Mouse (Mus musculus) ES-E14 (cell line): ENCODE measurements at regions not wholly inside any gene's neighbourhood (a gene's known extent, or its start where the extent isn't known, plus 50 kb on each side); places are given as distances from the start of the nearest gene placed in this dataset.

ENCODE experiments used
- DNase-seq: peaks from one replicate; pipeline ENCODE4 v3.0.0-alpha.2; 2013; ENCODE audit warnings: low read depth, low spot score
- H3K27ac ChIP-seq: 2 replicates; pipeline ENCODE4 v1.5.1; 2012; ENCODE audit warnings: low read depth, mild to moderate bottlenecking, low read length, moderate library complexity, mixed read lengths; ENCODE audit not compliant: poor library complexity, insufficient read depth, severe bottlenecking
- H3K36me3 ChIP-seq: 2 replicates; pipeline ENCODE4 v1.6.1; 2012; ENCODE audit warnings: mild to moderate bottlenecking, low read length, moderate library complexity, mixed read lengths; ENCODE audit not compliant: control insufficient read depth, poor library complexity, insufficient read depth, severe bottlenecking
- H3K4me1 ChIP-seq, 2 experiments: fragments of 150-350 bp in 1 of 2; sonication (generic) in 1 of 2; 2 replicates each; pipeline ENCODE4 v1.6.1; 2012; ENCODE audit warnings: low read length in 2 of 2, mild to moderate bottlenecking in 1 of 2, mixed read lengths in 1 of 2; ENCODE audit not compliant: control insufficient read depth in 2 of 2, insufficient read depth in 2 of 2, poor library complexity in 1 of 2
- H3K4me3 ChIP-seq, 2 experiments: fragments of 150-350 bp in 1 of 2; sonication (generic) in 1 of 2; 2 replicates each; pipeline ENCODE4 v1.5.1; 2012; ENCODE audit warnings: low read length in 2 of 2, low read depth in 1 of 2, mild to moderate bottlenecking in 1 of 2, mixed read lengths in 1 of 2; ENCODE audit not compliant: insufficient read depth in 1 of 2, poor library complexity in 1 of 2, severe bottlenecking in 1 of 2
- H3K9ac ChIP-seq: 2 replicates; pipeline ENCODE4 v1.6.1; 2012; ENCODE audit warnings: low read depth, mild to moderate bottlenecking, low read length, mixed read lengths; ENCODE audit not compliant: poor library complexity, insufficient read depth, severe bottlenecking
- H3K9me3 ChIP-seq: fragments of 150-350 bp; sonication (generic); 2 replicates; pipeline ENCODE4 v1.6.1; 2012; ENCODE audit warnings: low read depth, mild to moderate bottlenecking, low read length; ENCODE audit not compliant: control insufficient read depth, insufficient read depth
- CHD2 ChIP-seq: IDR thresholded peaks from 2 replicates; pipeline ENCODE4 v1.6.1; 2014; ENCODE audit warnings: mild to moderate bottlenecking, low read depth, low read length, inconsistent platforms
- HCFC1 ChIP-seq: IDR thresholded peaks from 2 replicates; pipeline ENCODE4 v1.6.1; 2012; ENCODE audit warnings: low read length, inconsistent platforms, borderline replicate concordance; ENCODE audit not compliant: insufficient read depth
- MAFK ChIP-seq: IDR thresholded peaks from 2 replicates; pipeline ENCODE4 v1.6.1; 2014; ENCODE audit warnings: mild to moderate bottlenecking, low read depth, low read length, inconsistent platforms; ENCODE audit not compliant: insufficient read depth
- ZC3H11A ChIP-seq: IDR thresholded peaks from 2 replicates; pipeline ENCODE4 v1.6.1; 2012; ENCODE audit warnings: low read depth, mild to moderate bottlenecking, inconsistent platforms, low read length, borderline replicate concordance
- ZNF384 ChIP-seq: IDR thresholded peaks from 2 replicates; pipeline ENCODE4 v1.6.1; 2012; ENCODE audit warnings: low read depth, low read length, inconsistent platforms
- in situ Hi-C, 2 experiments: fragments of 600-800 bp; cut with MboI; formaldehyde crosslinking; loops; one replicate each; pipeline ENCODE4 v1.15.1; 2025; ENCODE audit warnings: low sequenced_read_pairs in 2 of 2, inconsistent platforms in 1 of 2; ENCODE audit not compliant: unreplicated experiment in 2 of 2

GRCm38 (mm10) chr6:118251131-118251530, 53.6 kb upstream of the Ret start:
- Histone ChIP-seq H3K9me3 (no peaks in the 10 kb centered on the region), H3K4me3 (no peak overlapping the region), H3K27ac (no peak overlapping the region), H3K4me1 (no peaks in the 10 kb centered on the region), H3K36me3 (no peaks in the 10 kb centered on the region), H3K9ac (no peak overlapping the region; the same call in 1 of the 2 replicates)
- no peak for DNase-seq
- no peak for TF ChIP-seq ZC3H11A
- TF ChIP-seq ZNF384 = no peak
- TF ChIP-seq HCFC1 = no peak
- no peak for TF ChIP-seq MAFK
- no peak for TF ChIP-seq CHD2
- in situ Hi-C loops = no loop called here

- no peaks in the 10 kb centered on the region for H3K9me3 ChIP-seq
- H3K4me3 ChIP-seq = no peak overlapping the region
- TF ChIP-seq HCFC1 (no peak), ZC3H11A (no peak)
- no peaks in the 10 kb centered on the region for H3K4me1 ChIP-seq
- H3K27ac ChIP-seq = no peak overlapping the region
- in situ Hi-C loops = no loop called here
- no peaks in the 10 kb centered on the region for H3K36me3 ChIP-seq
- no peak overlapping the region for H3K9ac ChIP-seq
- DNase-seq = no peak
Measured at GRCm38 (mm10) chr6:118250006-118250405, 52.5 kb upstream of the Ret start.
